Mouse (Mus musculus): Measurements from ENCODE around the gene Defb25. TPM values are rescaled to one million over a fixed set of nuclear protein-coding genes. Genes with fewer than 3 reads are reported as not detected.

Defb25 gene
- total and polyA plus RNA-seq, 2 experiments from 2014 or later = not detected

- Histone ChIP-seq H3K27ac (no peak overlapping the region), H3K4me3 (ENCODE audit: low read length) (no peak overlapping the region), H3K9ac (replicated peaks; ENCODE audit: low read length) (no peak overlapping the region), H3K4me1 (ENCODE audit: insufficient read depth, low read length) (no peaks in the 10 kb centered on the region), H3K9me3 (ENCODE audit: low read length) (no peaks in the 10 kb centered on the region), H3K36me3 (ENCODE audit: insufficient read depth, low read length) (no peaks in the 10 kb centered on the region), H3K4me2 (ENCODE audit: low read depth, low read length) (no peak overlapping the region), H3K27me3 (ENCODE audit: insufficient read depth, low read length) (no peaks in the 10 kb centered on the region)
- no peak for TF ChIP-seq CTCF (IDR thresholded peaks at IDR 0.05; ENCODE audit: low read depth)
- WGBS = 83% methylated on average over 6 of the region's 6 CpGs
- ATAC-seq (no peak), DNase-seq (ENCODE audit: low spot score) (no peak)
Observed at GRCm38 (mm10) chr2:152661163-152661562, 38.3 kb upstream of the Defb25 start.

DNA sequence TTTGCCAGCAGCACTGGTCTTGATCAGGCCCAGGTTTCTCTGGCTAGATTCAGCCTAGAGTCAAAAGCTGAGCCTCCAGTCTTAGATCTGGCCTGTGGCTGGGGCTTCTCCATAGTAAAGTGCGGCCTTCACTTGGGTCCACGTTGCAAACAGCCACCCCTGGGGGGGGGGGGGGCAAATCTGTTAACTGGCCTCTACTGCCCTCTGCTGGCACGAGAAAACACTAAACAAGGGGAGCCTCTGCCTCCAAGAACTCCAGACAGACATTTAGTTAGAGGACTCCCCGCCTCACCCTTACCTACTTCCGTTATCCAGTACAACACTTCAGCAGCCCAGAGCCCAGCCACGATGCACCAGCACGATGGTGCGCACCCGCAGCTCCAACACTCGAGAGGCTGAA is 34.5 kb upstream of the Defb25 start:
- H3K4me3 ChIP-seq (ENCODE audit: low read length) = no peak overlapping the region
- DNase-seq (ENCODE audit: low spot score) (peak; percentile 35), ATAC-seq (no peak)
- peaks cover 4% of the 10 kb centered on the region; the same call in 1 of the 2 replicates for H3K4me1 ChIP-seq (ENCODE audit: insufficient read depth, low read length)
- H3K27me3 ChIP-seq (ENCODE audit: insufficient read depth, low read length) = no peaks in the 10 kb centered on the region
- no peak overlapping the region for H3K9ac ChIP-seq (replicated peaks; ENCODE audit: low read length)
- 60% methylated on average over 10 of the region's 10 CpGs for WGBS
- H3K9me3 ChIP-seq (ENCODE audit: low read length) = no peaks in the 10 kb centered on the region
- H3K4me2 ChIP-seq (ENCODE audit: low read depth, low read length) = no peak overlapping the region
- H3K27ac ChIP-seq = no peak overlapping the region
- peak; percentile 57 for TF ChIP-seq CTCF (IDR thresholded peaks at IDR 0.05; ENCODE audit: low read depth)
- H3K36me3 ChIP-seq (ENCODE audit: insufficient read depth, low read length) = no peaks in the 10 kb centered on the region

DNA sequence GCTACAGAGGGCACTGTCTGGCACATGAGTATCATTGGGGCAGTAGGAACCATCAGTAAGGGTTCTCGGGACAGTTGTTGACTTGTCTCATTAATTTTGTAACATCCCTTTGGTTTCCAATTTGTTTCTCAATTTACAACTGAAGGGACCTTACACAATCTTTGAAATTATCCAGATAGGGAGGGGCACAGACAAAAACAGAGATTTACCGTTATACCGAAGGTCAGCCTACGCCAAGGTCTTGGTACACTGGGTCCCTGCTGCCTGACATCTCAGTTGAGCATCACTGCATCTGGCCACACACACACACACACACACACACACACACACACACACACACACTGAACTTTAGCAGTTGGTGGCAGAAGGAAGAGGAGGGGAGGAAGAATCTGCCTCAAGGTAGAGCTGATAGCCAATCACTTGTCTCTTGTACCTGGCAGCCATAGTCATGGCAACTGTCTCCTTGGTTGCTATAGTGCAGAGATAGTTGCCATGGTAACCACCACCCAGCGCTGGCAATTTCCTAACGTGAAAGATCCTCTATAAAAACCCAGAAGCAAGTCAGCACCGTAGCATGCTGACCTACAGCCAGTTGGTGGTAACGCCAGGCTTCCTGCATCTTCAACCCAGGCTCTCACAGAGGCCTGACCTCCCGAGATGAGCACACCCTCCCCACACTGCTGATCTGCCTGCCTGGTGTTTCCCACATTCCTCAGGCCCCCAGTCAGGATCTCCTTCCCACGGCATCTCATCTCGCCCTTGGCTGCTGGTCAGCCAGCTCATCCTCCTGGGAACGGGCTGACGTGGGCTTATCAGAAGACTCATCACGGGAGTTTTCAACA is 31.2 kb upstream of the Defb25 start:
- no peaks in the 10 kb centered on the region for H3K27me3 ChIP-seq (ENCODE audit: insufficient read depth, low read length)
- no peaks in the 10 kb centered on the region for H3K36me3 ChIP-seq (ENCODE audit: insufficient read depth, low read length)
- 28% methylated on average over 14 of the region's 14 CpGs for WGBS
- peak overlapping the region; percentile 31; the same call in 1 of the 2 replicates for H3K4me2 ChIP-seq (ENCODE audit: low read depth, low read length)
- no peak for TF ChIP-seq CTCF (IDR thresholded peaks at IDR 0.05; ENCODE audit: low read depth)
- H3K4me3 ChIP-seq (ENCODE audit: low read length) = no peak overlapping the region
- H3K4me1 ChIP-seq (ENCODE audit: insufficient read depth, low read length) = peaks cover 4% of the 10 kb centered on the region; the same call in 1 of the 2 replicates
- H3K9me3 ChIP-seq (ENCODE audit: low read length) = no peaks in the 10 kb centered on the region
- peak; percentile 91 for DNase-seq (ENCODE audit: low spot score)
- peak; percentile 92 for ATAC-seq
- no peak overlapping the region for H3K9ac ChIP-seq (replicated peaks; ENCODE audit: low read length)
- H3K27ac ChIP-seq = peak overlapping the region; percentile 77

- H3K27ac ChIP-seq = no peak overlapping the region
- no peaks in the 10 kb centered on the region for H3K9me3 ChIP-seq (ENCODE audit: low read length)
- no peak overlapping the region for H3K4me2 ChIP-seq (ENCODE audit: low read depth, low read length)
- ATAC-seq (no peak), DNase-seq (ENCODE audit: low spot score) (no peak)
- TF ChIP-seq CTCF (IDR thresholded peaks at IDR 0.05; ENCODE audit: low read depth) = no peak
- H3K4me3 ChIP-seq (ENCODE audit: low read length) = no peak overlapping the region
- 64% methylated on average over 10 of the region's 10 CpGs for WGBS
- H3K36me3 ChIP-seq (ENCODE audit: insufficient read depth, low read length) = no peaks in the 10 kb centered on the region
- no peaks in the 10 kb centered on the region for H3K27me3 ChIP-seq (ENCODE audit: insufficient read depth, low read length)
- peaks cover 4% of the 10 kb centered on the region; the same call in 1 of the 2 replicates for H3K4me1 ChIP-seq (ENCODE audit: insufficient read depth, low read length)
- H3K9ac ChIP-seq (replicated peaks; ENCODE audit: low read length) = no peak overlapping the region
Observed at GRCm38 (mm10) chr2:152652901-152653620, 30.2 kb upstream of the Defb25 start.

DNA sequence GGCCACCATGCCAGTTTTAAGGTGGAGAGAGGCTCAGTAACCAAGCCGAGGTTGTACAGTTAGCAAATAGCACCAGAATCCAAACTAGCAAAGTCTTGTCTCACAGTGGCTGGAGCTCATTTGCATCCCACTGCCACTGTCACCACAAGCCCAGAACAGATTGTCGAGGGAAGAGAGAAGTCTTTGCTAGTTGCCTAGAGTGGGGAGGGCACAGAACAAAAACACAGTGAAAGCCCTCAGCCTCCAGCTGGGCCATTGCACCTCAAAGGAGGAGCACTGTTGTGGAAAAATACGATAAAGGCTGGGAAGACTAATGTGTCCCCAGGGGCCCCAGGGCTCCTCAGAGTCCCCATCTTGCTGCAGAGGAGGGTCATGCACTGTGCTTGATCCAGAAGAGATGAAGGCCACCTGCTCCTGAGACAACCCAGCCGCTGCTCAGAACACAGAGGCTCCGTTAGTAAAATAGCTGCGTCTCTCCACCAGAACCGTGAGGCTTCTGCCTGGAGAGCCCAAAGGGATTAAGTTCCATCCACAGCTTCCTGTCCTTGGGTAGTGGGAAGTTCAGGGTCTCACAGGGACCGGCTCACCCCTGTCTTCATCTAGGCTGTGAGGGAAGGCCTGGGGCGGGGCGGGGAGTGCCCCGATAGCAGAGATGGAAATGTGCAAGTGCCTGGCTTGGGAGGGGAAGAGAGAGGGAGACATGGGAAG is 16.7 kb upstream of the Defb25 start:
- DNase-seq (ENCODE audit: low spot score) (no peak), ATAC-seq (no peak)
- Histone ChIP-seq H3K27ac (no peak overlapping the region), H3K36me3 (ENCODE audit: insufficient read depth, low read length) (no peaks in the 10 kb centered on the region), H3K4me3 (ENCODE audit: low read length) (no peak overlapping the region), H3K4me1 (ENCODE audit: insufficient read depth, low read length) (no peaks in the 10 kb centered on the region), H3K27me3 (ENCODE audit: insufficient read depth, low read length) (no peaks in the 10 kb centered on the region), H3K4me2 (ENCODE audit: low read depth, low read length) (no peak overlapping the region), H3K9me3 (ENCODE audit: low read length) (no peaks in the 10 kb centered on the region), H3K9ac (replicated peaks; ENCODE audit: low read length) (no peak overlapping the region)
- no peak for TF ChIP-seq CTCF (IDR thresholded peaks at IDR 0.05; ENCODE audit: low read depth)
- WGBS = 8% methylated on average over 11 of the region's 11 CpGs

DNA sequence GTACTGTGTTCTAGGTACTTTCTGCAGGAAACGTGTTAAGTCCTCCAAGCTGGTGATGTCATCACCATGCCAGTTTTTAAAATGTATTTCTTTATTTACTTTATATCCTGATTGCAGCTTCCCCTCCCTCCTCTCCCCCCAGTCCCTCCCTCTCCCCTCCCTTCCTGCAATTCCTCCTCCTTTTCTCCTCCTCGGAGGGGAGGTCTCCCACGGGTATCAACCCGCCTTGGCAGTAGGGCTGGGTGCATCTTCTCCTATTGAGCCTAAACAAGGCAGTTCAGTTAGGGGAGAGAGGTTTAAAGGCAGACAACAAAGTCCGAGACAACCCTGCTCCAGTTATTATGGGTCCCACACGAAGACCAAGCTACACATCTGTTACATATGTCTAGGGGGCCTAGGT is 16.0 kb upstream of the Defb25 start:
- H3K4me2 ChIP-seq (ENCODE audit: low read depth, low read length) = no peak overlapping the region
- H3K9me3 ChIP-seq (ENCODE audit: low read length) = no peaks in the 10 kb centered on the region
- H3K27ac ChIP-seq = no peak overlapping the region
- no peak for TF ChIP-seq CTCF (IDR thresholded peaks at IDR 0.05; ENCODE audit: low read depth)
- H3K27me3 ChIP-seq (ENCODE audit: insufficient read depth, low read length) = no peaks in the 10 kb centered on the region
- H3K9ac ChIP-seq (replicated peaks; ENCODE audit: low read length) = no peak overlapping the region
- H3K36me3 ChIP-seq (ENCODE audit: insufficient read depth, low read length) = no peaks in the 10 kb centered on the region
- ATAC-seq (no peak), DNase-seq (ENCODE audit: low spot score) (no peak)
- H3K4me3 ChIP-seq (ENCODE audit: low read length) = no peak overlapping the region
- no peaks in the 10 kb centered on the region for H3K4me1 ChIP-seq (ENCODE audit: insufficient read depth, low read length)
- 51% methylated on average over 6 of the region's 6 CpGs for WGBS

Data from hindbrain, postnatal 0 days (tissue).